Mouse (Mus musculus): ENCODE measurements around the gene Gchfr. TPM values are rescaled to one million over a fixed set of nuclear protein-coding genes. Genes with fewer than 3 reads are reported as not detected.

The Gchfr gene
- total and polyA plus RNA-seq, 3 experiments: 1.1 to 18.2 (median 1.8) TPM

- peaks cover 81 to 95% of the 10 kb centered on the region in 2 experiments for H3K36me3 ChIP-seq (replicated peaks in 1 of 2; ENCODE audit: control insufficient read depth in 1 of 2, insufficient read depth in 1 of 2, low read length in 1 of 2)
- H3K27ac ChIP-seq (ENCODE audit: insufficient read depth, low read depth): no peak overlapping the region
- no peak for DNase-seq (ENCODE audit: extremely low read depth)
- TF ChIP-seq NELFE (IDR thresholded peaks at IDR 0.05; ENCODE audit: low read depth, low read length) (no peak), UBTF (IDR thresholded peaks at IDR 0.05; ENCODE audit: low read depth, low read length) (no peak)
- no peak overlapping the region for H3K9ac ChIP-seq (ENCODE audit: insufficient read depth, low read depth)
- in situ Hi-C loops (cut with MboI; ENCODE audit: low pct_ligation_motif_present, low pct_unique_long_range_greater_than_20kb, low sequenced_read_pairs): loop anchor here (10.0 kb wide), 1 partner anchor 47 kb away; no protein-coding TSS in a partner anchor
- no peak overlapping the region for H3K4me2 ChIP-seq (ENCODE audit: insufficient read depth, low read depth, poor library complexity, severe bottlenecking)
- dilution Hi-C loops (cut with MboI; ENCODE audit: extremely low pct_ligation_motif_present, extremely low pct_unique_long_range_greater_than_20kb, low sequenced_read_pairs): no loop called here
- no peaks in the 10 kb centered on the region for H3K79me2 ChIP-seq (replicated peaks; ENCODE audit: control insufficient read depth, extremely low read depth, insufficient read depth, poor library complexity, severe bottlenecking)
- peaks cover 9% of the 10 kb centered on the region for H3K9me3 ChIP-seq (replicated peaks; ENCODE audit: low read length)
- no peaks in the 10 kb centered on the region for H3K27me3 ChIP-seq (replicated peaks)
- no peak overlapping the region for H3K4me3 ChIP-seq (replicated peaks in 1 of 3; ENCODE audit: low read depth in 2 of 3, low read length in 2 of 3, poor library complexity in 1 of 3)
- no peaks in the 10 kb centered on the region for H3K4me1 ChIP-seq (ENCODE audit: control insufficient read depth in 1 of 2, insufficient read depth in 2 of 2)
Measured at GRCm38 (mm10) chr2:119147775-119148174, 19.8 kb upstream of the Gchfr start.

- Histone ChIP-seq H3K4me3 (replicated peaks in 1 of 3; ENCODE audit: low read depth in 2 of 3, low read length in 2 of 3, poor library complexity in 1 of 3) (no peak overlapping the region), H3K36me3 (replicated peaks in 1 of 2; ENCODE audit: control insufficient read depth in 1 of 2, insufficient read depth in 1 of 2, low read length in 1 of 2) (peaks cover 60 to 76% of the 10 kb centered on the region in 2 experiments), H3K9me3 (replicated peaks; ENCODE audit: low read length) (no peaks in the 10 kb centered on the region), H3K4me2 (ENCODE audit: insufficient read depth, low read depth, poor library complexity, severe bottlenecking) (no peak overlapping the region), H3K4me1 (ENCODE audit: control insufficient read depth in 1 of 2, insufficient read depth in 2 of 2) (peaks cover 3 to 10% of the 10 kb centered on the region in 2 experiments; a peak in 3 of 4 replicates), H3K27me3 (replicated peaks) (no peaks in the 10 kb centered on the region), H3K27ac (ENCODE audit: insufficient read depth, low read depth) (no peak overlapping the region), H3K79me2 (replicated peaks; ENCODE audit: control insufficient read depth, extremely low read depth, insufficient read depth, poor library complexity, severe bottlenecking) (peaks cover 21% of the 10 kb centered on the region), H3K9ac (ENCODE audit: insufficient read depth, low read depth) (no peak overlapping the region)
- dilution Hi-C loops (cut with MboI; ENCODE audit: extremely low pct_ligation_motif_present, extremely low pct_unique_long_range_greater_than_20kb, low sequenced_read_pairs): no loop called here
- TF ChIP-seq RAD21 (IDR thresholded peaks at IDR 0.05; ENCODE audit: low read depth, low read length) (no peak), JUN (IDR thresholded peaks at IDR 0.05; ENCODE audit: insufficient read depth, low read depth, low read length) (no peak), HCFC1 (IDR thresholded peaks at IDR 0.05; ENCODE audit: low read depth, low read length) (no peak), ZMIZ1 (IDR thresholded peaks at IDR 0.05; ENCODE audit: low read depth, low read length) (no peak), CTCF (conservative IDR thresholded peaks at IDR 0.05 in 1 of 2, IDR thresholded peaks at IDR 0.05 in 1 of 2; ENCODE audit: low read depth in 2 of 2, low read length in 2 of 2) (no peak), JUND (conservative IDR thresholded peaks at IDR 0.05; ENCODE audit: low read depth, low read length) (no peak), E2F4 (IDR thresholded peaks at IDR 0.05; ENCODE audit: insufficient replicate concordance, low read depth, low read length) (no peak), UBTF (IDR thresholded peaks at IDR 0.05; ENCODE audit: low read depth, low read length) (no peak), MYC (IDR thresholded peaks at IDR 0.05; ENCODE audit: low read depth, low read length) (no peak), ELF1 (IDR thresholded peaks at IDR 0.05; ENCODE audit: low read depth, low read length) (no peak), ZKSCAN1 (IDR thresholded peaks at IDR 0.05; ENCODE audit: borderline replicate concordance, low read depth, low read length) (no peak), MAFK (IDR thresholded peaks at IDR 0.05; ENCODE audit: insufficient replicate concordance, low read length) (no peak), ZC3H11A (IDR thresholded peaks at IDR 0.05; ENCODE audit: low read depth, low read length) (no peak)
- in situ Hi-C loops (cut with MboI; ENCODE audit: low pct_ligation_motif_present, low pct_unique_long_range_greater_than_20kb, low sequenced_read_pairs): no loop called here
- DNase-seq (ENCODE audit: extremely low read depth): no peak
Measured at GRCm38 (mm10) chr2:119152255-119152654, 15.3 kb upstream of the Gchfr start.
